In the genomic region with DNA sequence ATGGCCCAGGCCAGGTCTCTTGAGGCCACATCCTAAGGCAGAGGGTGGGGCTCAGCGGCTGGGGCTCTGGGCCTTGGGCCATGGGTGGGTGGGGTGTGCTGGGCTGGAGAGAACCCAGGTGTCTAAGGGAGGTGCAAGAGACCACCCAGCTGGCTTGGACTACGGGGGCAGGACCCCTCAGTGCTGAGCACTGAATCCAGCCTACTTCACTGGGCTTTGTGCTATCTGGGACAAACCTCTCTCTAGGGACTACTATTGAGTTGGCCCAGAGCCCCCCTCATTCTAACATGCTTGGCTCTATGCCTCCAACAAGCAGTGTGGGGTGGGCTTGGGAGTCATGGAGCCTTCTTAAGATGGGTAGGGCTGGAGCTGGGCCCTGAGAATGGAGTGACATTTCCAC, we compare ENCODE assay signal across 10 mouse cellular contexts. TPM values are rescaled to one million over a fixed set of nuclear protein-coding genes. Genes with fewer than 3 reads are reported as not detected.
A peak's percentile ranks its signal among the peaks of the same experiment; 100 is the strongest.
DNase-seq lines count a peak whose midpoint lies in the region; ATAC-seq and TF ChIP-seq lines count a peak whose summit lies in the region.
"Had no signal": no experiment of that assay in that cellular context is flagged by ENCODE, and none has a peak within 500 bp of the region (broad histone marks: within the 10 kb centered on the region; RNA-seq: fewer than 3 reads in every experiment).

No protein-coding gene starts in this region.

- 75% methylated on average over 2 of the region's 2 CpGs for WGBS in kidney, adult 2 months

- no peaks in the 10 kb centered on the region for H3K27me3 ChIP-seq in kidney, adult 2 months (replicated peaks; ENCODE audit: control insufficient read depth, insufficient read depth, low read length)
- H3K27me3 ChIP-seq: liver, embryonic 15.5 days had no signal

- no peak for ATAC-seq in activated CD4-positive, CD25-positive, alpha-beta regulatory T cell, adult 4 months
- ATAC-seq: inflammation-experienced regulatory T-cells, adult 6 months had no signal

- 0 out of 2 replicates have a peak, but pooled peaks cover 2% of the 10 kb centered on the region for H3K36me3 ChIP-seq in kidney, adult 2 months (ENCODE audit: control insufficient read depth, insufficient read depth, low read length)

- no peaks in the 10 kb centered on the region for H3K4me1 ChIP-seq in kidney, adult 2 months (ENCODE audit: control insufficient read depth, insufficient read depth, low read length)
- H3K4me1 ChIP-seq: liver, embryonic 15.5 days had no signal

- DNase-seq in kidney, adult 2 months: no peak
- DNase-seq in kidney, adult 11 months: no peak
- DNase-seq in urinary bladder, postnatal 14 days (ENCODE audit: low spot score): peak; percentile 30
- DNase-seq in urinary bladder, postnatal 25 days (ENCODE audit: low spot score): no peak
- DNase-seq in kidney, postnatal 14 days: peak; percentile 52
- no peak for DNase-seq in layer of hippocampus, adult 11-12 months (ENCODE audit: low spot score)

- no peak for TF ChIP-seq POLR2A in kidney, adult 2 months (IDR thresholded peaks at IDR 0.05; ENCODE audit: low read depth, low read length)

- peak overlapping the region; percentile 24 for H3K4me3 ChIP-seq in kidney, adult 2 months (ENCODE audit: insufficient read depth, low read depth, low read length)
- H3K4me3 ChIP-seq: liver, embryonic 15.5 days had no signal

- no peak overlapping the region for H3K27ac ChIP-seq in kidney, adult 2 months (ENCODE audit: insufficient read depth, low read depth, low read length)
- H3K27ac ChIP-seq: liver, embryonic 15.5 days had no signal

- TF ChIP-seq CTCF in kidney, adult 2 months (conservative IDR thresholded peaks at IDR 0.05; ENCODE audit: insufficient read depth, insufficient read length, low read depth, low read length): no peak

RNA-seq across cellular contexts. Expression of a gene that starts 15.2 kb away (rescaled TPM):
- polyA plus RNA-seq in kidney, adult 2 months (2012; rRNA removed): not detected in 2 replicates
- polyA plus RNA-seq in activated CD4-positive, CD25-positive, alpha-beta regulatory T cell, adult 4 months (2017; shearing (Covaris generic)): 10 to 100 TPM; 15.9 to 22.1 TPM
- polyA plus RNA-seq: liver, embryonic 15.5 days; testis, adult 2 months had no signal

RNA-seq across cellular contexts. Expression of a gene that starts 26.0 kb away (rescaled TPM):
- polyA plus RNA-seq in kidney, adult 2 months (2012; rRNA removed): 26.9 and 28.6 TPM in 2 replicates
- 10 to 100 TPM; 13.4 to 18.5 TPM for polyA plus RNA-seq in activated CD4-positive, CD25-positive, alpha-beta regulatory T cell, adult 4 months (2017; shearing (Covaris generic))

RNA-seq across cellular contexts. Expression of a gene that starts 47.6 kb away (rescaled TPM):
- 68.7 and 69.7 TPM in 2 replicates for polyA plus RNA-seq in kidney, adult 2 months (2012; rRNA removed)
- polyA plus RNA-seq in activated CD4-positive, CD25-positive, alpha-beta regulatory T cell, adult 4 months (2017; shearing (Covaris generic)): 10 to 100 TPM; 27.1 to 51.2 TPM

Comparison
In these comparisons a context has a peak if more than half of its experiments do, and no peak if none do; other contexts are left out.
1. DNase-seq: peak in urinary bladder, postnatal 14 days (single experiment) and kidney, postnatal 14 days (single experiment); none in kidney, adult 2 months (single experiment), kidney, adult 11 months (single experiment), urinary bladder, postnatal 25 days (single experiment) and layer of hippocampus, adult 11-12 months (single experiment).
2. RNA of a gene that starts 15.2 kb away (polyA plus RNA-seq): 15.9 to 22.1 TPM in activated CD4-positive, CD25-positive, alpha-beta regulatory T cell, adult 4 months; not detected in kidney, adult 2 months; every median in the first group is over 10 times any median in the second.